In genomic region chrX:166384935-166385334, GRCm38 (mm10) we compare ENCODE assay signal across 9 mouse cellular contexts. TPM values are rescaled to one million over a fixed set of nuclear protein-coding genes. Genes with fewer than 3 reads are reported as not detected.
DNase-seq lines count a peak whose midpoint lies in the region; ATAC-seq and TF ChIP-seq lines count a peak whose summit lies in the region.
"Had no signal": no experiment of that assay in that cellular context is flagged by ENCODE, and none has a peak within 500 bp of the region (broad histone marks: within the 10 kb centered on the region; RNA-seq: fewer than 3 reads in every experiment).

No protein-coding gene starts in this region.

- H3K9me3 ChIP-seq in liver, embryonic 14.5 days (ENCODE audit: control insufficient read depth, low read length): no peaks in the 10 kb centered on the region
- H3K9me3 ChIP-seq in liver, embryonic 12.5 days (replicated peaks): no peaks in the 10 kb centered on the region
- H3K9me3 ChIP-seq: hindbrain, embryonic 13.5 days; liver, embryonic 15.5 days had no signal

- DNase-seq in liver, embryonic 14.5 days (ENCODE audit: low read depth in 3 of 3, low spot score in 3 of 3): no peak
- DNase-seq in adrenal gland, postnatal 36 days: peak; percentile 70 to 73
- peak; percentile 45 for DNase-seq in kidney, adult 11 months
- peak; percentile 7 for DNase-seq in mesoderm, embryonic 11.5 days (ENCODE audit: low read depth, low spot score)
- DNase-seq in spleen, postnatal 10 days (ENCODE audit: low spot score in 2 of 2): no peak

- no peak for TF ChIP-seq EP300 in liver, embryonic 14.5 days (IDR thresholded peaks at IDR 0.05; ENCODE audit: low read depth)

- H3K27me3 ChIP-seq in liver, embryonic 14.5 days (ENCODE audit: control insufficient read depth, insufficient read depth, low read length): no peaks in the 10 kb centered on the region
- peaks cover under 1% of the 10 kb centered on the region; the same call in 1 of the 2 replicates for H3K27me3 ChIP-seq in liver, embryonic 12.5 days (replicated peaks)

- 50% methylated on average over 3 of the region's 3 CpGs for WGBS in liver, embryonic 14.5 days (ENCODE audit: insufficient replicate concordance)
- WGBS in liver, embryonic 12.5 days (ENCODE audit: insufficient replicate concordance): 60% methylated on average over 3 of the region's 3 CpGs

- H3K4me2 ChIP-seq in liver, embryonic 14.5 days (ENCODE audit: low read depth): no peak overlapping the region
- H3K4me2 ChIP-seq in liver, embryonic 12.5 days: no peak overlapping the region
- H3K4me2 ChIP-seq: hindbrain, embryonic 13.5 days; liver, embryonic 15.5 days had no signal

- H3K4me3 ChIP-seq in liver, embryonic 14.5 days (ENCODE audit: insufficient read depth in 1 of 2, low read depth in 2 of 2, low read length in 2 of 2): no peak overlapping the region
- no peak overlapping the region for H3K4me3 ChIP-seq in liver, embryonic 12.5 days
- H3K4me3 ChIP-seq: hindbrain, embryonic 13.5 days; liver, embryonic 15.5 days had no signal

- no peak overlapping the region for H3K9ac ChIP-seq in liver, embryonic 14.5 days (replicated peaks)
- H3K9ac ChIP-seq in liver, embryonic 12.5 days: no peak overlapping the region
- H3K9ac ChIP-seq: hindbrain, embryonic 13.5 days; liver, embryonic 15.5 days had no signal

- peak; percentile 18; the same call in 1 of the 2 replicates for ATAC-seq in liver, embryonic 14.5 days (ENCODE audit: insufficient read depth)
- no peak for ATAC-seq in liver, embryonic 12.5 days
- ATAC-seq in activated CD4-positive, CD25-positive, alpha-beta regulatory T cell, adult 4 months: no peak

- no peak for TF ChIP-seq CTCF in liver, embryonic 14.5 days (IDR thresholded peaks at IDR 0.05; ENCODE audit: low read depth)

- no peaks in the 10 kb centered on the region for H3K4me1 ChIP-seq in liver, embryonic 14.5 days (replicated peaks; ENCODE audit: control insufficient read depth in 2 of 2, insufficient read depth in 2 of 2, low read length in 1 of 2)
- no peaks in the 10 kb centered on the region for H3K4me1 ChIP-seq in liver, embryonic 12.5 days
- H3K4me1 ChIP-seq: hindbrain, embryonic 13.5 days; liver, embryonic 15.5 days had no signal

- H3K27ac ChIP-seq in liver, embryonic 14.5 days: no peak overlapping the region
- H3K27ac ChIP-seq in liver, embryonic 12.5 days: no peak overlapping the region
- H3K27ac ChIP-seq: hindbrain, embryonic 13.5 days; liver, embryonic 15.5 days had no signal

- no peaks in the 10 kb centered on the region for H3K36me3 ChIP-seq in liver, embryonic 14.5 days (replicated peaks; ENCODE audit: control insufficient read depth, insufficient read depth, low read depth)
- H3K36me3 ChIP-seq in liver, embryonic 12.5 days: no peaks in the 10 kb centered on the region
- H3K36me3 ChIP-seq: liver, embryonic 15.5 days had no signal

RNA-seq across cellular contexts. Expression of gene Trappc2, which starts 55.4 kb away (rescaled TPM):
- 2.4 and 4.3 TPM in 2 replicates for polyA plus RNA-seq in liver, embryonic 14.5 days (2012; rRNA removed)
- polyA plus RNA-seq in liver, embryonic 14.5 days (2014; fragmentation: Nextera tagmentation; extraction: Ambion mirVana): 10.4 and 11.5 TPM in 2 replicates
- polyA plus RNA-seq in liver, embryonic 12.5 days (2016; fragmentation: Nextera tagmentation; extraction: Ambion mirVana): 16.9 and 18.5 TPM in 2 replicates
- 10 to 100 TPM; 23.4 to 24.4 TPM for total RNA-seq in adrenal gland, postnatal 36 days (2021)
- 10 to 100 TPM; 33.5 to 37.5 TPM for polyA plus RNA-seq in activated CD4-positive, CD25-positive, alpha-beta regulatory T cell, adult 4 months (2017; shearing (Covaris generic))

RNA-seq across cellular contexts. Expression of gene Ofd1, which starts 55.6 kb away (rescaled TPM):
- 0.79 and 1.5 TPM in 2 replicates for polyA plus RNA-seq in liver, embryonic 14.5 days (2012; rRNA removed)
- polyA plus RNA-seq in liver, embryonic 14.5 days (2014; fragmentation: Nextera tagmentation; extraction: Ambion mirVana): 1.9 and 3.1 TPM in 2 replicates
- polyA plus RNA-seq in liver, embryonic 12.5 days (2016; fragmentation: Nextera tagmentation; extraction: Ambion mirVana): 4.4 and 4.7 TPM in 2 replicates
- total RNA-seq in adrenal gland, postnatal 36 days (2021): 1 to 10 TPM; 4.5 to 7.8 TPM
- 1 to 10 TPM; 6.0 to 7.1 TPM for polyA plus RNA-seq in activated CD4-positive, CD25-positive, alpha-beta regulatory T cell, adult 4 months (2017; shearing (Covaris generic))

Comparison
In these comparisons a context has a peak if more than half of its experiments do, and no peak if none do; other contexts are left out.
1. DNase-seq: peak in adrenal gland, postnatal 36 days (2 of 2), kidney, adult 11 months (single experiment) and mesoderm, embryonic 11.5 days (single experiment); none in liver, embryonic 14.5 days (0 of 3) and spleen, postnatal 10 days (0 of 2).